Mouse (Mus musculus) kidney, adult 18-20 months (tissue): ENCODE results near the gene Hprt.

Experiments
- DNase-seq: peaks from one replicate; pipeline ENCODE4 v3.0.0; 2021

Gene Hprt

GRCm38 (mm10) chrX:53045187-53045903 lies 57.4 kb downstream of the Hprt start:
- no peak for DNase-seq

- DNase-seq: no peak
Observed at GRCm38 (mm10) chrX:53046033-53046432, 58.1 kb downstream of the Hprt start.

- DNase-seq: no peak
Observed at GRCm38 (mm10) chrX:53046911-53047310, 59.0 kb downstream of the Hprt start.

- DNase-seq: no peak
Observed at GRCm38 (mm10) chrX:53049196-53049595, 61.3 kb downstream of the Hprt start.

GRCm38 (mm10) chrX:53050353-53050752 lies 62.4 kb downstream of the Hprt start:
- no peak for DNase-seq

GRCm38 (mm10) chrX:53052652-53053500 lies 64.9 kb downstream of the Hprt start:
- DNase-seq: no peak

- DNase-seq: no peak
Observed at GRCm38 (mm10) chrX:53053885-53054284, 65.9 kb downstream of the Hprt start.

- DNase-seq: no peak
Observed at GRCm38 (mm10) chrX:53055771-53056170, 67.8 kb downstream of the Hprt start.

GRCm38 (mm10) chrX:53056627-53057026 lies 68.7 kb downstream of the Hprt start:
- peak; percentile 48 for DNase-seq

GRCm38 (mm10) chrX:53057054-53057759 lies 69.3 kb downstream of the Hprt start:
- DNase-seq: peak; percentile 87

GRCm38 (mm10) chrX:53057760-53058090 lies 69.8 kb downstream of the Hprt start:
- no peak for DNase-seq

- peak; percentile 25 for DNase-seq
Observed at GRCm38 (mm10) chrX:53058459-53059280, 70.7 kb downstream of the Hprt start.

GRCm38 (mm10) chrX:53059426-53060007 lies 71.6 kb downstream of the Hprt start:
- DNase-seq: no peak

GRCm38 (mm10) chrX:53064406-53064805 lies 76.5 kb downstream of the Hprt start:
- DNase-seq: no peak
